Mouse (Mus musculus) ES-CJ7 (cell line): ENCODE data around the gene Usp17le.
"Not testable (repeated sequence)": the region's sequence is repeated elsewhere in the genome, so short reads cannot be mapped to it uniquely, and the experiment has no call there.

Experiments used
- DNase-seq: peaks from one replicate; pipeline ENCODE4 v3.0.0; 2011; ENCODE audit warnings: low read depth, low spot score

Gene Usp17le

GRCm38 (mm10) chr7:104777370-104777769 is at the start of gene Usp17le:
Gene Usp17le (minus strand): TSS chr7:104777470.
- not testable (repeated sequence) for DNase-seq

GRCm38 (mm10) chr7:104810335-104810734 is 33.1 kb upstream of the Usp17le start:
- not testable (repeated sequence) for DNase-seq

- no peak for DNase-seq
Observed at GRCm38 (mm10) chr7:104790796-104791195, 13.5 kb upstream of the Usp17le start.
